Mouse (Mus musculus) MEL (cell line): ENCODE data around the gene St6galnac3. TPM values are rescaled to one million over a fixed set of nuclear protein-coding genes. Genes with fewer than 3 reads are reported as not detected.

Source experiments
- DNase-seq: peaks from one replicate; pipeline ENCODE4 v3.0.0; 2011; ENCODE audit warnings: low read depth, low spot score
- H3K27ac ChIP-seq: 2 replicates; pipeline ENCODE4 v1.5.1; 2012; ENCODE audit warnings: low read depth, mild to moderate bottlenecking, control low read depth, low read length, moderate library complexity; ENCODE audit not compliant: control insufficient read depth
- H3K27me3 ChIP-seq, 2 experiments: fragments of 150-350 bp in 1 of 2; sonication (generic) in 1 of 2; 2 replicates each; pipeline ENCODE4 v1.6.1; 2012; ENCODE audit warnings: low read length in 2 of 2, mild to moderate bottlenecking in 2 of 2, improper control_type of control experiment in 1 of 2, moderate library complexity in 1 of 2; ENCODE audit not compliant: insufficient read depth in 2 of 2, control insufficient read depth in 1 of 2
- H3K36me3 ChIP-seq, 2 experiments: 2 replicates each; pipeline ENCODE4 v1.6.1; 2012 to 2014; ENCODE audit warnings: low read length in 2 of 2, improper control_type of control experiment in 1 of 2, inconsistent platforms in 1 of 2, mild to moderate bottlenecking in 1 of 2; ENCODE audit not compliant: insufficient read depth in 2 of 2, control insufficient read depth in 1 of 2
- H3K4me1 ChIP-seq, 2 experiments: fragments of 150-350 bp in 1 of 2; sonication (generic) in 1 of 2; 2 replicates each; pipeline ENCODE4 v1.6.1; 2012; ENCODE audit warnings: low read length in 2 of 2, improper control_type of control experiment in 1 of 2, mild to moderate bottlenecking in 1 of 2; ENCODE audit not compliant: insufficient read depth in 2 of 2, control insufficient read depth in 1 of 2
- H3K4me3 ChIP-seq, 2 experiments: fragments of 150-350 bp in 1 of 2; sonication (generic) in 1 of 2; 2 replicates each; pipeline ENCODE4 v1.5.1; 2012; ENCODE audit warnings: low read depth in 2 of 2, low read length in 2 of 2, mild to moderate bottlenecking in 2 of 2, moderate library complexity in 2 of 2, control low read depth in 1 of 2, improper control_type of control experiment in 1 of 2; ENCODE audit not compliant: control insufficient read depth in 1 of 2, insufficient read depth in 1 of 2
- H3K79me2 ChIP-seq: 2 replicates; pipeline ENCODE4 v1.6.1; 2012; ENCODE audit warnings: mild to moderate bottlenecking, low read length, moderate library complexity; ENCODE audit not compliant: control insufficient read depth, poor library complexity, insufficient read depth
- H3K9ac ChIP-seq: 2 replicates; pipeline ENCODE4 v1.6.1; 2012; ENCODE audit warnings: low read depth, mild to moderate bottlenecking, control low read depth, low read length, moderate library complexity; ENCODE audit not compliant: control insufficient read depth, poor library complexity, severe bottlenecking
- H3K9me3 ChIP-seq: fragments of 150-350 bp; sonication (generic); replicated peaks from 2 replicates; pipeline ENCODE4 v1.6.1; 2012; ENCODE audit warnings: mild to moderate bottlenecking, low read length, improper control_type of control experiment, moderate library complexity; ENCODE audit not compliant: insufficient read depth
- CHD1 ChIP-seq: IDR thresholded peaks from 2 replicates; pipeline ENCODE4 v1.6.1; 2012; ENCODE audit warnings: low read depth, mild to moderate bottlenecking, inconsistent platforms, low read length, improper control_type of control experiment
- CHD2 ChIP-seq: IDR thresholded peaks from 2 replicates; pipeline ENCODE4 v1.6.1; 2011; ENCODE audit warnings: low read length, improper control_type of control experiment
- CTCF ChIP-seq, 3 experiments: IDR thresholded peaks in 2 of 3; conservative IDR thresholded peaks in 1 of 3; 2 replicates each; pipeline ENCODE4 v1.5.1; 2011 to 2012; ENCODE audit warnings: low read length in 3 of 3, low read depth in 2 of 3, mild to moderate bottlenecking in 2 of 3, improper control_type of control experiment in 1 of 3, inconsistent platforms in 1 of 3, mixed read lengths in 1 of 3, moderate library complexity in 1 of 3; ENCODE audit not compliant: control insufficient read depth in 1 of 3, insufficient read depth in 1 of 3, poor library complexity in 1 of 3, severe bottlenecking in 1 of 3
- EP300 ChIP-seq, 2 experiments: IDR thresholded peaks; 2 replicates each; pipeline ENCODE4 v1.6.1; 2011; ENCODE audit warnings: improper control_type of control experiment in 2 of 2, low read length in 2 of 2, low read depth in 1 of 2, mild to moderate bottlenecking in 1 of 2
- ETS1 ChIP-seq: IDR thresholded peaks from 2 replicates; pipeline ENCODE4 v1.6.1; 2012; ENCODE audit warnings: low read depth, mild to moderate bottlenecking, inconsistent platforms, low read length, improper control_type of control experiment, moderate library complexity
- GABPA ChIP-seq: IDR thresholded peaks from 2 replicates; pipeline ENCODE4 v1.6.1; 2012; ENCODE audit warnings: low read depth, mild to moderate bottlenecking, inconsistent platforms, low read length, improper control_type of control experiment, moderate library complexity
- GATA1 ChIP-seq: IDR thresholded peaks from 2 replicates; pipeline ENCODE4 v1.6.1; 2011; ENCODE audit warnings: low read depth, low read length, improper control_type of control experiment
- JUND ChIP-seq: IDR thresholded peaks from 2 replicates; pipeline ENCODE4 v1.6.1; 2011; ENCODE audit warnings: low read depth, mild to moderate bottlenecking, improper control_type of control experiment, low read length
- MEF2A ChIP-seq: IDR thresholded peaks from 2 replicates; pipeline ENCODE4 v1.6.1; 2014; ENCODE audit warnings: low read depth, mild to moderate bottlenecking, inconsistent platforms, low read length, improper control_type of control experiment; ENCODE audit not compliant: poor library complexity, insufficient replicate concordance, severe bottlenecking; ENCODE audit errors: extremely low read depth
- MYC ChIP-seq: IDR thresholded peaks from 2 replicates; pipeline ENCODE4 v1.6.1; 2011; ENCODE audit warnings: low read depth, mild to moderate bottlenecking, low read length, improper control_type of control experiment, moderate library complexity
- NELFE ChIP-seq: IDR thresholded peaks from 2 replicates; pipeline ENCODE4 v1.6.1; 2011; ENCODE audit warnings: low read depth, low read length, improper control_type of control experiment
- NRF1 ChIP-seq: IDR thresholded peaks from 2 replicates; pipeline ENCODE4 v1.6.1; 2014; ENCODE audit warnings: low read depth, mild to moderate bottlenecking, inconsistent platforms, low read length, improper control_type of control experiment, moderate library complexity; ENCODE audit not compliant: poor library complexity, insufficient read depth, severe bottlenecking
- POLR2AphosphoS2 ChIP-seq: IDR thresholded peaks from 2 replicates; pipeline ENCODE4 v1.6.1; 2011; ENCODE audit warnings: low read length, improper control_type of control experiment
- RCOR1 ChIP-seq: IDR thresholded peaks from 2 replicates; pipeline ENCODE4 v1.6.1; 2012; ENCODE audit warnings: low read depth, mild to moderate bottlenecking, inconsistent platforms, low read length, improper control_type of control experiment
- SIN3A ChIP-seq: IDR thresholded peaks from 2 replicates; pipeline ENCODE4 v1.6.1; 2012; ENCODE audit warnings: low read length, improper control_type of control experiment, inconsistent platforms
- SMC3 ChIP-seq: IDR thresholded peaks from 2 replicates; pipeline ENCODE4 v1.6.1; 2011; ENCODE audit warnings: low read depth, low read length, improper control_type of control experiment
- TBP ChIP-seq: IDR thresholded peaks from 2 replicates; pipeline ENCODE4 v1.8.0; 2011; ENCODE audit warnings: low read depth, low read length, improper control_type of control experiment
- TCF12 ChIP-seq: IDR thresholded peaks from 2 replicates; pipeline ENCODE4 v1.6.1; 2014; ENCODE audit warnings: low read depth, mild to moderate bottlenecking, inconsistent platforms, low read length, improper control_type of control experiment, moderate library complexity
- UBTF ChIP-seq: IDR thresholded peaks from 2 replicates; pipeline ENCODE4 v1.6.1; 2012; ENCODE audit warnings: low read depth, mild to moderate bottlenecking, inconsistent platforms, low read length, improper control_type of control experiment, moderate library complexity, borderline replicate concordance; ENCODE audit not compliant: insufficient read depth
- USF1 ChIP-seq: IDR thresholded peaks from 2 replicates; pipeline ENCODE4 v1.6.1; 2014; ENCODE audit warnings: low read depth, mild to moderate bottlenecking, inconsistent platforms, low read length, improper control_type of control experiment, moderate library complexity
- ZC3H11A ChIP-seq: IDR thresholded peaks from 2 replicates; pipeline ENCODE4 v1.6.1; 2012; ENCODE audit warnings: low read depth, mild to moderate bottlenecking, inconsistent platforms, low read length, improper control_type of control experiment
- ZKSCAN1 ChIP-seq: IDR thresholded peaks from 2 replicates; pipeline ENCODE4 v1.6.1; 2012; ENCODE audit warnings: low read depth, mild to moderate bottlenecking, inconsistent platforms, low read length, improper control_type of control experiment, moderate library complexity
- ZMIZ1 ChIP-seq: IDR thresholded peaks from 2 replicates; pipeline ENCODE4 v1.6.1; 2012; ENCODE audit warnings: low read depth, mild to moderate bottlenecking, inconsistent platforms, low read length, improper control_type of control experiment, moderate library complexity
- ZNF384 ChIP-seq: IDR thresholded peaks from 2 replicates; pipeline ENCODE4 v1.6.1; 2012; ENCODE audit warnings: low read depth, mild to moderate bottlenecking, inconsistent platforms, low read length, improper control_type of control experiment
- polyA plus RNA-seq, 2 experiments: library from polyadenylated mRNA; stranded (reverse) in 1 of 2; unstranded in 1 of 2; fragments of >175 nt in 1 of 2; fragments of >200 nt in 1 of 2; gene quantifications; 2 replicates each; pipeline versions ENCODE4 v1.2.1 to v1.2.4; 2012; ENCODE audit warnings: low replicate concordance in 2 of 2, low read depth in 1 of 2; ENCODE audit not compliant: insufficient read length in 2 of 2, insufficient read depth in 1 of 2, missing spikeins in 1 of 2
- total RNA-seq: library from RNA; depleted of rRNA; stranded (reverse); fragments of 300-350 nt; gene quantifications from 2 replicates; pipeline ENCODE4 v1.2.3, GENCODE M21; 2012

The St6galnac3 gene
- total and polyA plus RNA-seq, 3 experiments: 7.8 to 11.4 TPM; not detected in 1

DNA sequence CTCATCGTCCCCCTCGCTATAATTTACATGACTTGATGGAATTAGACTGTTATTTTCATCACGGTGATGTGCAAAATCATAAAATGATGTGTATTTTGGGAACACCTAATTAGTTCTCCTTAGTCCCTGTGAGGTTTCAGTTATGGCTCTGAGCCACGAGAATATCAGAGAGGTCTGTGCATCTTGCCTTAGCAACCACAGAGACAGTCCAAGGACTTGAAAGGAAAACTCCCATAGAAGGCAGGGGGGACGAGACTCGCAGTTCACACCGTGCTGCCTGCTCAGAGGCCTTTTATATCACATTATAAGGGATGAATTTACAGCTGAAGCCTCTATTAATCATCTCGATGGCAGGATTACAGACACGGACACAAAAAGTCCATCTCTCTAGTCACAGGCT is 327.2 kb downstream of the St6galnac3 start (continued):
- TF ChIP-seq ETS1: no peak
- no peak for TF ChIP-seq CHD2

DNA sequence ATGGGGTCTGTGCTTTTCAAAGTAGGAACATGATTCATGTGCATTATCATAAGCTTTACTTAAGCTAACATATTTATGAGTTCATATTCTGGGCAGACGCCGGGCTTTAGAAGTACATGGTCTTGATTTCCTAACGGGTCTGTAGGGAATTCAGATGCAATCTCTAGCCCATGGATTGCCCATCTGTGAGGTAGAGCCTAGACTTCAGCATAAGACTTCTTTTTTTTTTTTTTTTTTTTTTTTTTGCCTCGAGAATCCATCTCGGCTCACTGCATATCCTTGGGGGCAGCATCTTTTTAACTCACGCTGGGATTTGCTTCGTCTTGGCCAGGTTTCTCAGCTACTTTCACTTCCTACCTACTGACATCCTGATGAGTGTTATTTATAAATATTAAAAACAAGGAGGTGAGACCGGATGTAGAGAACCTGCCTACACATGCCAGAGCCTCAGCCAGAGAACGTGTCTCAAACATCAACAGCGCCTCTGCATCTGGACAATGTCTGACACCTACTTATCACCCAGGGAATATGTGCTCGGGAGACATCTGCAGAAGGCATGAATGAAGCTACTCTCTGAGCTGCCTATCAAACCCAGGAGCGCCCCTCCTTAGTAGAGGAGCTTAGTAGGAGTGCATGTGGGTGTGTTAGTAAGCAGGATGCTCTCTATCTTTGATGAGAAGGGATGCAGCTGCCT is 328.5 kb downstream of the St6galnac3 start:
- no peaks in the 10 kb centered on the region for H3K9me3 ChIP-seq
- no peak for DNase-seq

DNA sequence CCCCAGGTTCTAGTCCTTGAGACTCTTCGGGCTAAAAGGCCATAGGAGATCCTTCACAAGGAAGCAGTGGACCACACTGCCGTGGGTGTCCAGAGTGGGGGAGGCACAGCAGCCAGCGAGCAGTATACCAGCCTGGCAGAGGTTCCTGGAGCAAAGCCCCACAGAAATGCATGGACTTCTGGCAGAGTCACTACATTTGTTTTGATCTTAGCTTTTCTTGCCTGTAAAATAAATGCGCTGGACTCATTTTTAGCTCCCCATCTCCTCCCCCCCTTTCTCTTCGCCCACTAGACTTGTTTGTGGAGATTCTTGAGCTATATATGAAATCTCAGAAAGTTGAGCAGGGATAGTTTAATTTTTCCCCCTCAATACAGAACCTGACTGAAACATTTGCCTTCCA is 329.6 kb downstream of the St6galnac3 start:
- no peak for DNase-seq
- no peaks in the 10 kb centered on the region for H3K79me2 ChIP-seq
- no peaks in the 10 kb centered on the region for H3K4me1 ChIP-seq
- H3K36me3 ChIP-seq: no peaks in the 10 kb centered on the region
- H3K9ac ChIP-seq: no peak overlapping the region
- H3K4me3 ChIP-seq: no peak overlapping the region
- no peak overlapping the region for H3K27ac ChIP-seq
- H3K9me3 ChIP-seq: no peaks in the 10 kb centered on the region
- H3K27me3 ChIP-seq: no peaks in the 10 kb centered on the region
- TF ChIP-seq ZC3H11A: no peak
- TF ChIP-seq NRF1: no peak
- TF ChIP-seq CHD1: no peak
- no peak for TF ChIP-seq POLR2AphosphoS2
- TF ChIP-seq MYC: no peak
- no peak for TF ChIP-seq JUND
- TF ChIP-seq TBP: no peak
- no peak for TF ChIP-seq ETS1
- no peak for TF ChIP-seq UBTF
- no peak for TF ChIP-seq MEF2A
- no peak for TF ChIP-seq EP300 (IDR thresholded peaks at IDR 0.05; ENCODE audit: low read depth in 1 of 2, low read length in 2 of 2)
- no peak for TF ChIP-seq TCF12
- no peak for TF ChIP-seq RCOR1

More for the DNA sequence above, 328.5 kb downstream of the St6galnac3 start:
- Histone ChIP-seq H3K9ac (no peak overlapping the region), H3K27me3 (no peaks in the 10 kb centered on the region), H3K4me1 (no peaks in the 10 kb centered on the region), H3K79me2 (no peaks in the 10 kb centered on the region), H3K36me3 (no peaks in the 10 kb centered on the region), H3K27ac (no peak overlapping the region), H3K4me3 (no peak overlapping the region)
- no peak for TF ChIP-seq ZNF384
- TF ChIP-seq GATA1: no peak
- no peak for TF ChIP-seq NELFE
- no peak for TF ChIP-seq ETS1
- no peak for TF ChIP-seq ZKSCAN1
- TF ChIP-seq USF1: no peak
- no peak for TF ChIP-seq CTCF (IDR thresholded peaks at IDR 0.05 in 2 of 3, conservative IDR thresholded peaks at IDR 0.05 in 1 of 3; ENCODE audit: control insufficient read depth in 1 of 3, insufficient read depth in 1 of 3, low read depth in 2 of 3, low read length in 3 of 3, poor library complexity in 1 of 3, severe bottlenecking in 1 of 3)
- no peak for TF ChIP-seq GABPA
- TF ChIP-seq ZMIZ1: no peak
- TF ChIP-seq SIN3A: no peak
- TF ChIP-seq SMC3: no peak
